In the genomic region with DNA sequence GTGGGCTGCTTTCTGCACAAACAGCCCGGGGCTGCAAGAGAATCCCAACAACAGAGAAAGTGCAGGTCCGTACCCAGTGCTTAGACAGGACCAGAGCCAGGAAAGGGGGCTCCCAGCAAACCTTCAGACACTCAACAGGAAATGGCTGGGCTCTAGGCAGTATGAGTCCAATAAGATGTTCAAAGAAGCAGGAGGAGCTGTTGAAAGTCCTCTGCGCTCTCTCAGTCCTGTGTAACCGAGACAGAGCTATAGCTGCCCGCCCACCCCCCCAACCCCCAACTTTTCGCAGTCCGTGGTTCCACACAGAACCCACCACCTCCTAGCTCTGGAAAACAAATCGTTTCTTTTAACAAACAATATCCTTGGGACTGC, we compare ENCODE assay signal across 7 mouse cellular contexts. TPM values are rescaled to one million over a fixed set of nuclear protein-coding genes. Genes with fewer than 3 reads are reported as not detected.
A peak's percentile ranks its signal among the peaks of the same experiment; 100 is the strongest.
DNase-seq lines count a peak whose midpoint lies in the region; ATAC-seq lines count a peak whose summit lies in the region.

No protein-coding gene starts in this region.

- intact Hi-C loops in gastrocnemius, postnatal 14 days (cut with DNase I; ENCODE audit: low total_unique reads) = no loop called here

- H3K4me3 ChIP-seq in embryonic facial prominence, embryonic 12.5 days = peak overlapping the region; percentile 58
- peak overlapping the region; percentile 66 for H3K4me3 ChIP-seq in hindbrain, embryonic 16.5 days (ENCODE audit: low read length)

- DNase-seq in R1 (ENCODE audit: low read depth, low spot score) = peak; percentile 13
- DNase-seq in lung, postnatal 4 days = peak; percentile 39 to 49
- no peak for DNase-seq in right cerebral cortex, postnatal 36 days (ENCODE audit: low spot score in 2 of 2)
- no peak for DNase-seq in gastrocnemius, postnatal 14 days
- DNase-seq in gastrocnemius, postnatal 25 days = no peak

- H3K27ac ChIP-seq in embryonic facial prominence, embryonic 12.5 days = peak overlapping the region; percentile 76
- H3K27ac ChIP-seq in hindbrain, embryonic 16.5 days (ENCODE audit: low read depth, low read length) = 0 out of 2 replicates have a peak overlapping the region, but pooled peaks have one; percentile 42

- peak overlapping the region; percentile 65 for H3K9ac ChIP-seq in embryonic facial prominence, embryonic 12.5 days
- peak overlapping the region; percentile 67 for H3K9ac ChIP-seq in hindbrain, embryonic 16.5 days (ENCODE audit: low read depth, low read length)

- H3K9me3 ChIP-seq in embryonic facial prominence, embryonic 12.5 days = no peaks in the 10 kb centered on the region
- no peaks in the 10 kb centered on the region for H3K9me3 ChIP-seq in hindbrain, embryonic 16.5 days (ENCODE audit: control insufficient read depth, low read length)

- ATAC-seq in embryonic facial prominence, embryonic 12.5 days (ENCODE audit: insufficient number of reproducible peaks, insufficient read depth, low FRiP score, low TSS enrichment) = peak; percentile 43
- peak; percentile 70 for ATAC-seq in hindbrain, embryonic 16.5 days

- no peaks in the 10 kb centered on the region for H3K27me3 ChIP-seq in embryonic facial prominence, embryonic 12.5 days
- peaks cover 9% of the 10 kb centered on the region for H3K27me3 ChIP-seq in hindbrain, embryonic 16.5 days (replicated peaks; ENCODE audit: control insufficient read depth, insufficient read depth, low read length)

- peaks cover 7% of the 10 kb centered on the region for H3K4me1 ChIP-seq in embryonic facial prominence, embryonic 12.5 days
- peaks cover 10% of the 10 kb centered on the region for H3K4me1 ChIP-seq in hindbrain, embryonic 16.5 days (ENCODE audit: control insufficient read depth, insufficient read depth, low read depth, low read length)

- H3K36me3 ChIP-seq in embryonic facial prominence, embryonic 12.5 days = no peaks in the 10 kb centered on the region
- no peaks in the 10 kb centered on the region for H3K36me3 ChIP-seq in hindbrain, embryonic 16.5 days (ENCODE audit: control insufficient read depth, insufficient read depth, low read length)

- 0% methylated on average over 8 of the region's 8 CpGs for WGBS in embryonic facial prominence, embryonic 12.5 days
- 5% methylated on average over 8 of the region's 8 CpGs for WGBS in hindbrain, embryonic 16.5 days

- H3K4me2 ChIP-seq in embryonic facial prominence, embryonic 12.5 days (replicated peaks) = peak overlapping the region; percentile 67
- peak overlapping the region; percentile 99 for H3K4me2 ChIP-seq in hindbrain, embryonic 16.5 days (ENCODE audit: low read length)

RNA-seq across cellular contexts. Expression of a gene that starts 0.8 kb away (rescaled TPM):
- 19.2 and 21.3 TPM in 2 replicates for polyA plus RNA-seq in embryonic facial prominence, embryonic 12.5 days (2016; fragmentation: Nextera tagmentation; extraction: Ambion mirVana)
- 11.3 and 14.1 TPM in 2 replicates for polyA plus RNA-seq in hindbrain, embryonic 16.5 days (2015; fragmentation: Nextera tagmentation; extraction: Ambion mirVana)
- total RNA-seq in gastrocnemius, postnatal 14 days (2021) = 10 to 100 TPM; 14.9 to 17.6 TPM
- total RNA-seq in gastrocnemius, postnatal 25 days (2021) = 10 to 100 TPM; 10.3 to 11.9 TPM

Comparison
In these comparisons a context has a peak if more than half of its experiments do, and no peak if none do; other contexts are left out.
1. DNase-seq: peak in R1 (single experiment) and lung, postnatal 4 days (2 of 2); none in right cerebral cortex, postnatal 36 days (0 of 2), gastrocnemius, postnatal 14 days (single experiment) and gastrocnemius, postnatal 25 days (single experiment).